Mouse (Mus musculus): Measurements from ENCODE around the gene Slc35b4. TPM values are rescaled to one million over a fixed set of nuclear protein-coding genes. Genes with fewer than 3 reads are reported as not detected.

Slc35b4 gene
- polyA plus RNA-seq, 1 experiment from 2014 or later: 41.3 TPM

GRCm38 (mm10) chr6:34187273-34187863 is 10.5 kb upstream of the Slc35b4 start:
- H3K4me3 ChIP-seq: no peak overlapping the region
- no peaks in the 10 kb centered on the region for H3K36me3 ChIP-seq
- H3K9me3 ChIP-seq: no peaks in the 10 kb centered on the region
- H3K4me1 ChIP-seq (replicated peaks): peaks cover 5% of the 10 kb centered on the region; the same call in 1 of the 2 replicates
- H3K27me3 ChIP-seq (ENCODE audit: insufficient read depth, poor library complexity, severe bottlenecking): no peaks in the 10 kb centered on the region
- H3K27ac ChIP-seq: no peak overlapping the region
- DNase-seq (ENCODE audit: low spot score): peak; percentile 8
- 27% methylated on average over 2 of the region's 2 CpGs for WGBS

GRCm38 (mm10) chr6:34183326-34183725 is 6.4 kb upstream of the Slc35b4 start:
- no peaks in the 10 kb centered on the region for H3K9me3 ChIP-seq
- no peak overlapping the region for H3K4me3 ChIP-seq
- H3K4me1 ChIP-seq (replicated peaks): peaks cover 5% of the 10 kb centered on the region; the same call in 1 of the 2 replicates
- no peak for DNase-seq (ENCODE audit: low spot score)
- no peaks in the 10 kb centered on the region for H3K36me3 ChIP-seq
- no peak overlapping the region for H3K27ac ChIP-seq
- H3K27me3 ChIP-seq (ENCODE audit: insufficient read depth, poor library complexity, severe bottlenecking): no peaks in the 10 kb centered on the region
- WGBS: 87% methylated on average over 3 of the region's 3 CpGs

GRCm38 (mm10) chr6:34181961-34182360 is 5.0 kb upstream of the Slc35b4 start:
- Histone ChIP-seq H3K27me3 (ENCODE audit: insufficient read depth, poor library complexity, severe bottlenecking) (no peaks in the 10 kb centered on the region), H3K4me3 (no peak overlapping the region), H3K36me3 (no peaks in the 10 kb centered on the region), H3K4me1 (replicated peaks) (no peaks in the 10 kb centered on the region), H3K27ac (no peak overlapping the region), H3K9me3 (no peaks in the 10 kb centered on the region)
- DNase-seq (ENCODE audit: low spot score): no peak
- 73% methylated on average over 3 of the region's 3 CpGs for WGBS

DNA sequence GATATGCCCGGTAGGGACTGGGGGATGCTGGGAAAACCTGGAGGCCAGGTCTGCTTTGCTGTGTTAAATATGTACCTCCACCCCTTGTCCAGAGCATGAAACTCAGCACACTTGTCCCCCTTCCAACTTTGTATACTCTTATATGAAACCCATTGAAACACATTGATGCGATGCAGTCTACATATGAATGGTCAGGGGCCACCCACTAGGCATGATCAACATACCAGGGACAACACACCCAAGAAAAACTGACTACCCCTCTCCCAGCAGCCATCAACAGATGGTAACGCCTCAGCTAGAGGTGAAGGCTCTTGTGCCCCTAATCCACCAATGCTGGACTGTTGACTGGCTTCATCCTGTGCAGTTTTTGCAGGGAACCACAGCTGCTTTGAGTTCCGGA is 3.0 kb upstream of the Slc35b4 start:
- H3K27me3 ChIP-seq (ENCODE audit: insufficient read depth, poor library complexity, severe bottlenecking): no peaks in the 10 kb centered on the region
- no peak overlapping the region for H3K4me3 ChIP-seq
- 84% methylated on average over 4 of the region's 4 CpGs for WGBS
- H3K4me1 ChIP-seq (replicated peaks): peaks cover 16% of the 10 kb centered on the region
- H3K36me3 ChIP-seq: no peaks in the 10 kb centered on the region
- H3K27ac ChIP-seq: no peak overlapping the region
- DNase-seq (ENCODE audit: low spot score): no peak
- H3K9me3 ChIP-seq: no peaks in the 10 kb centered on the region

DNA sequence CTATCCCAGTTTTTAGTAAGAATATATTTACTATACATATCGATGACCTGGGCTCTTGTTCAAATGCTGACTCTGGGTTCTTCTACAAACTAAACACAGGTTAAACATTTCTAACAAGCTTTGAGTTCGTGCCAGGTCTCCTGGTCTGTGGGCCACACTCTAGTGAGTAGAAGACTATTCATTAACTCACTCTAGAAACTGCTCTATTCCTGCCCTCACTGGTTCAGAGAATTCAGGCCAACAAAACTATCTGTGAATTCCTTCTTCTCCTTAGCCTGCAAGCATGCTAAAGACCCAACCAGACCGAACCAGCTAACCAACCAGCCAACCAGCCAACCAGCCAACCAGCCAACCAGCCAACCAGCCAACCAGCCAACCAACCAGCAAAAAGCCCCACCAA is 2.1 kb upstream of the Slc35b4 start:
- DNase-seq (ENCODE audit: low spot score): no peak
- Histone ChIP-seq H3K9me3 (no peaks in the 10 kb centered on the region), H3K36me3 (no peaks in the 10 kb centered on the region), H3K4me1 (replicated peaks) (peaks cover 16% of the 10 kb centered on the region), H3K4me3 (no peak overlapping the region), H3K27me3 (ENCODE audit: insufficient read depth, poor library complexity, severe bottlenecking) (no peaks in the 10 kb centered on the region), H3K27ac (no peak overlapping the region)
- 88% methylated on average over 3 of the region's 3 CpGs for WGBS

DNA sequence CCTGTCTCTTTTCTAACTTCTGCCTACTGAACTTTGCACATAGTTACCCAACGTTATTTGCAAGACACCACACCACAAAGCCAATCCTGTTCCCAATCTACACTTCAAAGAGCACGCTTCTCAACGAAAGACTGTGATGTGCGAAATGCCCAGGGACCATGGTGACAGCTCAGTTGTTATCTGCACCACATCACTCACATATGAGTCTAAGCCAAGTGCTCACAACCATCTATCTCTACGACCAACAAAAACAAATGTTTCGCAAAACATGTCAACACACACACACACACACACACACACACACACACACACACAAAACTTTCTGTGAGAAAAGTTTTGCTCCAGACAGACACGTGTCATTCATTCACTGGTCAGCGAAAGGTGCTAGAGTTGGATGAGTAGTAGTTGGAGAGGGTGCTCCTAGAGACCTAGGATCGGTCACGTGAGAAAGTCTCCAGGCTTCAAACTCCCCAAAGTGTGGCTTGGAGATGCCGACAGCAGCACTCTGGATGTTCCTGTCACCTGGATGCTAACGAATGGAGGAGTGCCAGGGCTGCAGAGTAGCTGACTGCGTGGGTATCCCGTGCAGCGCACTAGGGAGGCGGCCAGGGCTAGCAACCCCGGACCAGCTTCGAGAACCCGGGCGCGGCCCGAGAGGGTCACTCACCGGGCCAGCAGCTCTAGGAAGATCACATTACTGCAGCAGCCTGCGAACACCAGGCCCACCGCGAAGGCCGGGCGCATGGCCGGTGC is 624 bp downstream of the Slc35b4 start:
- no peaks in the 10 kb centered on the region for H3K9me3 ChIP-seq
- peaks cover 21% of the 10 kb centered on the region for H3K4me1 ChIP-seq (replicated peaks)
- no peaks in the 10 kb centered on the region for H3K27me3 ChIP-seq (ENCODE audit: insufficient read depth, poor library complexity, severe bottlenecking)
- 4% methylated on average over 29 of the region's 29 CpGs for WGBS
- DNase-seq (ENCODE audit: low spot score): no peak
- peak overlapping the region; percentile 74 for H3K4me3 ChIP-seq
- peaks cover 9% of the 10 kb centered on the region for H3K36me3 ChIP-seq
- peak overlapping the region; percentile 91 for H3K27ac ChIP-seq

DNA sequence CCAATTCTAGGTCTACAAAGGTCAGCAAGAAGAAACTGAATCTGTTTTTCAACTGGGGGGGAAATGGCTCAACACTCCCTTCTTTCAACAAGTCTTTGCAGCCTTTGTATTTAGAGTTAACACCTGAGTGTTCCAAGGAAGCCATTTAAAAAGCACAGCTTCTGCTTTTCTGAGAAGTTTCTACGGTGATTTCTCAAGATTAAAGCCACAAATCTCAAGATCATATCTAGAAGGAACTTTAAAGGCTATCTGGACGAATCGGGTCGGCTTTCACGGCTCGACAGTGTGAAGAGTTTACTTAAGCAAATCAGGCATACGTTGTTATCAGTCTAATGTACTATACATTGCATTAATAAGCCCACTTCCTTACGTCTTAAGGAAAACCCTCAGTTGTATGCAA is 2.2 kb downstream of the Slc35b4 start:
- Histone ChIP-seq H3K9me3 (no peaks in the 10 kb centered on the region), H3K27me3 (ENCODE audit: insufficient read depth, poor library complexity, severe bottlenecking) (no peaks in the 10 kb centered on the region), H3K4me3 (no peak overlapping the region), H3K27ac (no peak overlapping the region), H3K4me1 (replicated peaks) (peaks cover 21% of the 10 kb centered on the region), H3K36me3 (peaks cover 16% of the 10 kb centered on the region)
- WGBS: 90% methylated on average over 8 of the region's 8 CpGs
- DNase-seq (ENCODE audit: low spot score): no peak

DNA sequence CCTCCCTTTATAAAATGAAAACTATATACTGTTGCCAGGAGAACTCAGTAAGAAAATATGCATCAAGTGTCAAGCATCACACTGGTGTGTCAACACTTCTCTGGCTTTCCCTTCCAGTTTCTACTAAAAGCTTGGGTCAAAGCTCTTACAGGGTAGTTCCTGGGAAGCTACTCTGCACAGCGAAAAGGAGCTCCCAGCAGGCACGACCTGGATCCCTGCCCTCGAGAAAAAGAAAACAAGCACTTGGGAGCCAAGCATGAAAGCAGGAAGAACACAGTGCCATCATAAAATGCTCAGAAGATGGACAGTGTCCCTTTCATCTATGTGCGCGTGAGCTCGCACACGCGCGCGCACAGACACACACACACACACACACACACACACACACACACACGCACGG is 3.7 kb downstream of the Slc35b4 start:
- no peaks in the 10 kb centered on the region for H3K9me3 ChIP-seq
- WGBS: 85% methylated on average over 12 of the region's 12 CpGs
- no peak overlapping the region for H3K4me3 ChIP-seq
- no peak for DNase-seq (ENCODE audit: low spot score)
- no peak overlapping the region for H3K27ac ChIP-seq
- H3K4me1 ChIP-seq (replicated peaks): peaks cover 21% of the 10 kb centered on the region
- H3K36me3 ChIP-seq: peaks cover 31% of the 10 kb centered on the region
- no peaks in the 10 kb centered on the region for H3K27me3 ChIP-seq (ENCODE audit: insufficient read depth, poor library complexity, severe bottlenecking)

- H3K36me3 ChIP-seq: peaks cover 41% of the 10 kb centered on the region
- no peaks in the 10 kb centered on the region for H3K9me3 ChIP-seq
- 89% methylated on average over 12 of the region's 12 CpGs for WGBS
- H3K27me3 ChIP-seq (ENCODE audit: insufficient read depth, poor library complexity, severe bottlenecking): no peaks in the 10 kb centered on the region
- H3K27ac ChIP-seq: no peak overlapping the region
- no peak for DNase-seq (ENCODE audit: low spot score)
- H3K4me1 ChIP-seq (replicated peaks): peaks cover 21% of the 10 kb centered on the region
- no peak overlapping the region for H3K4me3 ChIP-seq
Observed at GRCm38 (mm10) chr6:34171748-34172457, 5.0 kb downstream of the Slc35b4 start.

DNA sequence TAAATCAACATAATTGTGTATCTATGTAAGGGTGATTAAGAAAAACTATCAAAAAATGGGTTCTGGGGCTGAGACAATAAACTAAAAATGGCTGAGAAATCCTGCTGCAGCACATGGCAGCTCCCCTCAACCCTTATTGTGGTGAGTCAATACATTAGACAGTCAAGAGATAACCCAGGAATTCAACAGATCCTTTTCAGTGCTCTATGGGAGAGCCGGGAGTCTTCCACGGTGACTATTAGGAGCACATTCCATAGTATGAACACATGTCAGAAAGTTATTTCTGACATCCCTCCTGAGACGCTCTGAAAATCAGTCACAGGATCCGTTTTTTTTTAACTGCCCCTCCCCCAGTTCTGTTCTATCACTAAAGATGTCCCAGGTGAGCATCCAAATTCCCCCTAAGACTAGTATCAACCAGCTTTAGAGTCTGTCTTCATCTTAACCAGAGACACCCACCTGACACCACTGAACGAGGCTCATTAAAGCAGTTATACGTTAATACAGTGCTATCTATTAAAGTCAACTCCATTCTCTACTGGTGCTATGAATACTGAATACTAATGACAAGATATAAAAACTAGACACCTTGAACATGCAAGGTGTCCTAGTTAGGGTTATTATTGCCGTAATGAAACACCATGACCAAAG is 5.9 kb downstream of the Slc35b4 start:
- Histone ChIP-seq H3K9me3 (no peaks in the 10 kb centered on the region), H3K27me3 (ENCODE audit: insufficient read depth, poor library complexity, severe bottlenecking) (no peaks in the 10 kb centered on the region), H3K27ac (no peak overlapping the region), H3K36me3 (peaks cover 50% of the 10 kb centered on the region), H3K4me3 (no peak overlapping the region), H3K4me1 (replicated peaks) (peaks cover 14% of the 10 kb centered on the region)
- DNase-seq (ENCODE audit: low spot score): no peak
- 88% methylated on average over 7 of the region's 7 CpGs for WGBS

DNA sequence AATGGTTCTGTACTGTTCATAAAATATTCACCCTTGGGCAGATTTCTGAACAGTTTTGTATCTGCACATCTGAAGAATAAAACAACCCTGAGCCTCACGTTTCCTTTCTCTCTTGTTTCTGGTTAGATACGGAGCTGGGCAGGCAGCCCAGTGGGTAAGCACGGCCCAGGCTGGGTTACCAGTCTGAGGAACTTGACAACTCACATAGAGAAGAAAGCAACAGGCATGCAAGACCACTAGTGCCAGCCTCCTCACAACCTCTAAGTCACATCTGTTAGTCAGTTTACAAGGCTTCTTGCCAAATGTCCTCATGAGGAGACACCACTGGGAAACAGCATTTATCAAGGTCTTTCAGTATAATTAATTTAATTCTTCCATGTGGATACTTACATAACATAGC is 8.1 kb downstream of the Slc35b4 start:
- 88% methylated on average over 3 of the region's 3 CpGs for WGBS
- H3K27ac ChIP-seq: no peak overlapping the region
- no peaks in the 10 kb centered on the region for H3K27me3 ChIP-seq (ENCODE audit: insufficient read depth, poor library complexity, severe bottlenecking)
- peaks cover 5% of the 10 kb centered on the region for H3K4me1 ChIP-seq (replicated peaks)
- no peak overlapping the region for H3K4me3 ChIP-seq
- peaks cover 69% of the 10 kb centered on the region for H3K36me3 ChIP-seq
- no peak for DNase-seq (ENCODE audit: low spot score)
- H3K9me3 ChIP-seq: no peaks in the 10 kb centered on the region

GRCm38 (mm10) chr6:34163014-34163413 is 13.9 kb downstream of the Slc35b4 start:
- 94% methylated on average over 9 of the region's 9 CpGs for WGBS
- Histone ChIP-seq H3K36me3 (peaks cover 92% of the 10 kb centered on the region), H3K4me3 (no peak overlapping the region), H3K27ac (no peak overlapping the region), H3K4me1 (replicated peaks) (no peaks in the 10 kb centered on the region), H3K9me3 (no peaks in the 10 kb centered on the region), H3K27me3 (ENCODE audit: insufficient read depth, poor library complexity, severe bottlenecking) (no peaks in the 10 kb centered on the region)
- no peak for DNase-seq (ENCODE audit: low spot score)

DNA sequence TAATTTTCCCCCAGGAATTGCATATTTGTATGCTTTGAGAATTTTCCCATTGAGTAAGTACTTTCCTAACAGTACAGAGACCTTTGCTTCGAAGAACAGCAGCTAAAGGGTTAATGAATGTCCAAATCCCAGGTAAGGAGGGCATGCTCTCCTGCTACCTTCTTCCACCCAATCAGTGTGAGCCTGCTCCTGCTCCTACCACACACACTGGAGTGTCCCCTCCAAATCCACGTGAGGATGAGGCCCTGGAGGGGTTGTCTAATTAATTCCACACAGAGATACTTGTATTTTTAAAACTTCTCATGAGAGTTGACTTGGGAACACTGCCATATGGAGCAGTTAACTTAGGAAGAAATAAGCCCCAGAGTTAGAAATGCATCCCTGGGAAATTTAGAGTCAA is 14.3 kb downstream of the Slc35b4 start:
- Histone ChIP-seq H3K4me3 (no peak overlapping the region), H3K36me3 (peaks cover 95% of the 10 kb centered on the region), H3K4me1 (replicated peaks) (no peaks in the 10 kb centered on the region), H3K27me3 (ENCODE audit: insufficient read depth, poor library complexity, severe bottlenecking) (no peaks in the 10 kb centered on the region), H3K27ac (no peak overlapping the region), H3K9me3 (no peaks in the 10 kb centered on the region)
- DNase-seq (ENCODE audit: low spot score): no peak
- WGBS: 78% methylated on average over 2 of the region's 2 CpGs
